Mouse (Mus musculus): ENCODE results near the gene Tmem141.

GRCm38 (mm10) chr2:25588227-25588907, 33.4 kb downstream of the Tmem141 start:
- TF ChIP-seq CTCF (IDR thresholded peaks at IDR 0.05; ENCODE audit: low read depth) (no peak), EP300 (IDR thresholded peaks at IDR 0.05; ENCODE audit: low read depth) (no peak)

Data from liver, embryonic 14.5 days (tissue).